ENCODE assay signal across 33 mouse cellular contexts in the genomic region with DNA sequence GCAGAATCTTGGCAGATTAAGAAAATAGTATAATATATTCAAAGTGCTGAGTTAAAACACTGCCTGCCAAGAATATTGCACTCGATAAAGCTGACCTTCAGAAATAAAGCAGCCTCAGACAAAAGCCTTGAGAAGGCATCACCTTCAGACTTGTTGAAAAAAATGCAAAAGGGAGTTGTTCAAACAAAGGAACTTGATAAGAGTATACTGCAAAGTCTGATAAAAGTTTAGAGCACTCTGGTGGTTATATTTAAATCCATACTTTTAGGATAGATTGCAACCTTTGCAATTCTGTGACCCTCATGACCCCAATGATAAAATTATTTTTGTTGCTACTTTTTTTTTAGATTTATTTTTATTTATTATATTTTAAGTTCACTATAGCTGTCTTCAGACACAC. TPM values are rescaled to one million over a fixed set of nuclear protein-coding genes. Genes with fewer than 3 reads are reported as not detected.
"Had no signal": no experiment of that assay in that cellular context is flagged by ENCODE, and none has a peak within 500 bp of the region (broad histone marks: within the 10 kb centered on the region; RNA-seq: fewer than 3 reads in every experiment).

No protein-coding gene starts in this region.

- ATAC-seq: hindbrain, postnatal 0 days; intestine, embryonic 16.5 days had no signal

- H3K27me3 ChIP-seq: heart, embryonic 12.5 days; hindbrain, embryonic 13.5 days; hindbrain, embryonic 15.5 days; kidney, embryonic 15.5 days; limb, embryonic 12.5 days; liver, embryonic 13.5 days had no signal

- H3K4me2 ChIP-seq: heart, embryonic 12.5 days; hindbrain, embryonic 13.5 days; hindbrain, embryonic 15.5 days; kidney, embryonic 15.5 days; limb, embryonic 12.5 days; liver, embryonic 13.5 days had no signal

- H3K4me1 ChIP-seq: hindbrain, embryonic 13.5 days; hindbrain, embryonic 15.5 days; kidney, embryonic 15.5 days; limb, embryonic 10.5 days; limb, embryonic 12.5 days had no signal

- DNase-seq: gastrocnemius, adult 2 months; gastrocnemius, postnatal 10 days; gastrocnemius, postnatal 25 days; heart, adult 18-20 months; heart, postnatal 10 days; heart, postnatal 36 days; kidney, adult 11 months; kidney, adult 2 months; kidney, adult 9 months; kidney, postnatal 14 days; kidney, postnatal 4 days; liver, embryonic 13.5 days had no signal

- H3K27ac ChIP-seq: gastrocnemius, adult 2 months; heart, embryonic 10.5 days; hindbrain, embryonic 13.5 days; hindbrain, embryonic 15.5 days; hindbrain, postnatal 0 days; kidney, embryonic 15.5 days; kidney, postnatal 0 days; layer of hippocampus, adult 2 months; left cerebral cortex, adult 2 months; limb, embryonic 10.5 days; limb, embryonic 12.5 days; liver, embryonic 13.5 days had no signal

- H3K4me3 ChIP-seq: gastrocnemius, adult 2 months; heart, embryonic 10.5 days; heart, embryonic 12.5 days; hindbrain, embryonic 13.5 days; hindbrain, embryonic 15.5 days; kidney, embryonic 15.5 days; layer of hippocampus, adult 2 months; left cerebral cortex, adult 2 months; limb, embryonic 10.5 days; limb, embryonic 12.5 days; liver, embryonic 13.5 days had no signal

- H3K9me3 ChIP-seq: heart, embryonic 10.5 days; heart, embryonic 12.5 days; hindbrain, embryonic 13.5 days; hindbrain, embryonic 15.5 days; kidney, embryonic 15.5 days; limb, embryonic 10.5 days; limb, embryonic 12.5 days; liver, embryonic 13.5 days had no signal

- H3K9ac ChIP-seq: heart, embryonic 12.5 days; hindbrain, embryonic 13.5 days; hindbrain, embryonic 15.5 days; kidney, embryonic 15.5 days; limb, embryonic 12.5 days; liver, embryonic 13.5 days had no signal

RNA-seq across cellular contexts. Expression of gene 4931423N10Rik, which starts 6.2 kb away (rescaled TPM):
- total RNA-seq: gastrocnemius, adult 2 months; gastrocnemius, postnatal 25 days; gastrocnemius, postnatal 4 days; granulocyte monocyte progenitor cell, adult 5-6 weeks; heart, adult 18-20 months; heart, postnatal 10 days; heart, postnatal 36 days; hematopoietic stem cell, adult 5-6 weeks; liver, adult 2 months had no signal
- polyA plus RNA-seq: heart, embryonic 10.5 days; heart, embryonic 12.5 days; heart, embryonic 14.5 days; heart, embryonic 16.5 days; hindbrain, embryonic 11.5 days; hindbrain, embryonic 13.5 days; intestine, embryonic 14.5 days; intestine, embryonic 16.5 days; kidney, adult 2 months; kidney, embryonic 15.5 days; kidney, postnatal 0 days; limb, embryonic 10.5 days; limb, embryonic 12.5 days; limb, embryonic 14.5 days; liver, adult 2 months; liver, embryonic 13.5 days had no signal
